Mouse (Mus musculus) 416B (cell line): ENCODE results near the gene Ntn1.

Source experiments
- DNase-seq: peaks from one replicate; pipeline ENCODE4 v3.0.0; 2011; ENCODE audit warnings: low read depth

Ntn1 gene

DNA sequence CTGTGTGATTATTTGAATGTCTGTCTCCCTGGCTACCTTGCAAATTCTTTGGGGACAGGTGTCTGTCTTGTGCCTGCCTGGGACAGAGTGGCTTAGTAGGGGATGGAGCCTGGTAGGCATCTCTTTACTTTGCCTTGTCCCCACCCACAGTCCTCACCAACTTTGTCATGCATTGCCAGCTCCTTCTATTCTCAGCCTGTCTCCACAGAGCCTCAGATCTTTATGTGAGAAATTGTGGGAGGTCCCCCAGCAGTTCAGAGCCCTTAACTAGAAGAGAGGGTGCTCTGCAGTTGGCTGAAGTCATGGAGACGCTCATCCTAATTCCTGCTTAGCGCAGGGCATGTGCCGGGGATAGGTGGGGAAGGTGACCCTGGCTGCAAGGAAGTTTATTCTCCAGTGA is 215.0 kb downstream of the Ntn1 start:
- no peak for DNase-seq

DNA sequence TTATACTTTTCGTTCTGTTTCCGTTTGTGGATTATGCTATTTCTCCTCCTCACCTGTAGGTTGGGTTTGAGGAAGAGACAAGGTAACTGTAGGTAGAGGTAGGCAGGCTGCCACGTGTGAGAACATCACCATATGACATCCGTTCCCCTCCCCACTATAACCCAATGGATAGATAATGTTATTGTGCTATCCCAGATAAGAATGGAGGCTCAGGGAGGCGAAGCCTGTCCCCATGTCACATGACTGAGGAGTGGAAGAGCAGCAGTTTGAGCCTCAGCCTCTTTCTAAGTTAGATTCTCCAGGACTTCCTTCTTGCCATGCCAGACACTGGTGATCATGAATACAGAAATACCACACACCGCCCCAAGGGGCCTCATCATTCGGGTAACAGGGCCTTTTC is 223.2 kb downstream of the Ntn1 start:
- no peak for DNase-seq

- DNase-seq, result peak; percentile 70
These were observed 224.1 kb downstream of the Ntn1 start for GRCm38 (mm10) chr11:68176550-68176949.

- no peak for DNase-seq
These were observed 228.0 kb downstream of the Ntn1 start for GRCm38 (mm10) chr11:68172648-68173045.

DNA sequence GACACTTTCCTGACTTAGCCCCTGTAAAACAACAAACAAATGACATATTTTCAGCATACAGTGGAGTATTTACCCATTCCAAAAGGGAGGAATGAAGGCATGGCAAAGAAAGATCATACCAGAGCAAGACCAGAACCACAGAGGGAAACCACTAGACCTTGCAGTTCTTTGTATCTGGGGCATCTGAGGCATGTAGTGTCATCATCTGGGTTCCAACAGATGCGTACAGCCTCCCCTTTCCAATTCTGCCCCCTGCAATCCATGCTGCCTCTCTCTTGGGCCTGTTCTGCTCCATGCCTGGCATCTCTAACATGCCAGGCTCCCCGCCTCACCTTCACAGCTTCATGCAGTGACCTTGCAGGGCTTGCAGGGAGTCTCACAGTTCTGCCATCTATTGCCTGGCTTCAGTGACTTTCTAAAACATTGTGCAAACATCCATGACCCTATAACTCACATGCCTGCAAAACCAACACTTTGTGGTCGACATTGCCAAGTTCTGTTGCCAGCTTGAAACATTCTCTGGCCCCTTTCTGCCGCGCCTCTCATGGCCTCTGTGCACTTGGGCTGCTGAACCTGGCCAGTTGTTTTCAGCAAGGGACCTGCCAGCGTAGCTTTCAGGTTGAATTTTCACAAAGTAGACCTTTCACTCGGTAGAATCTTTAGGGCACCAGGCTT is 228.5 kb downstream of the Ntn1 start:
- no peak for DNase-seq

- no peak for DNase-seq
These were observed 232.2 kb downstream of the Ntn1 start for GRCm38 (mm10) chr11:68168427-68168826.

DNA sequence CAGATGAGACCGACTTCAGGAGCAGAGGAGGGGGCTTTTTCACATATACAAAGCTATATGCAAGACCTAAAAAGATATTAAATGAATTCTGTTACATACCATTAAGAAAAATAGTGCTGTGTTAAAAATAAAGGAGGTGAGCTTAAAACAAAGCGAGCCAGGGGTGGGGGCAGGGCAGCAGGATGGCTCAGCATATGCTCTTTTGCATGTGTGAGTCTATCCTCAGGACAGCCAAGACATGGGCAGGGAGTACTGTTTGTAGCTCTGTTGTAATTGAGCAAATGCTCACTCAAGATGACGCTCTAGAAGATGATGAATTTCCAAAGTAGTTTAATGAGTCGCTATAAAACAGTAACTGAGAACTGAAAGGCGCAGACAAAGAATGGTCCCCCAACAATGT is 236.2 kb downstream of the Ntn1 start:
- no peak for DNase-seq

GRCm38 (mm10) chr11:68159867-68160266 is 240.8 kb downstream of the Ntn1 start:
- no peak for DNase-seq
